Mouse (Mus musculus): ENCODE measurements around the gene Tirap. TPM values are rescaled to one million over a fixed set of nuclear protein-coding genes. Genes with fewer than 3 reads are reported as not detected.
"Not testable (repeated sequence)": the region's sequence is repeated elsewhere in the genome, so short reads cannot be mapped to it uniquely, and the experiment has no call there.

Tirap gene
- total RNA-seq, 2 experiments from 2014 or later, result 1.6 to 2.7 TPM

DNA sequence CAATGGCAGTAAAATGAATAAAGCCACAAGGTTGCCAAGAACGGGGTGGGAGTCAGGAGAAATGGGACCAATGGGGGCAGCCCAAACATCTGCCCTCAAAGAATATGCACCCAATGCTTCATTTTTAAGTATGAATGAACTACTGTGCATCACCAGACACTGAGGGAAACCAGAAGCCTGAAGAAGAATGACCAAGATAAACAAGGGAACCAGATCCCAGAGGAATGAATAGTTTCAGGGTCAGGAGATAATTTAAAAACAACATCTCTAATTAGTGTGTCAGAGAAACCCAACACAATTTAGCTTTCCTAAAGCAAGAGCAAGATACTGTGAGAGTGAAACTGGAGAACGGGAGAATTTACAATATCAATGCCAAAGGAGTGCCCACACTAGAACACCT, 39.4 kb downstream of the Tirap start:
- peak overlapping the region; percentile 11; the same call in 1 of the 2 replicates for H3K27ac ChIP-seq
- DNase-seq (ENCODE audit: low spot score in 2 of 2), result no peak
- no peak overlapping the region for H3K4me3 ChIP-seq
- TF ChIP-seq CTCF (conservative IDR thresholded peaks at IDR 0.05), result no peak

DNA sequence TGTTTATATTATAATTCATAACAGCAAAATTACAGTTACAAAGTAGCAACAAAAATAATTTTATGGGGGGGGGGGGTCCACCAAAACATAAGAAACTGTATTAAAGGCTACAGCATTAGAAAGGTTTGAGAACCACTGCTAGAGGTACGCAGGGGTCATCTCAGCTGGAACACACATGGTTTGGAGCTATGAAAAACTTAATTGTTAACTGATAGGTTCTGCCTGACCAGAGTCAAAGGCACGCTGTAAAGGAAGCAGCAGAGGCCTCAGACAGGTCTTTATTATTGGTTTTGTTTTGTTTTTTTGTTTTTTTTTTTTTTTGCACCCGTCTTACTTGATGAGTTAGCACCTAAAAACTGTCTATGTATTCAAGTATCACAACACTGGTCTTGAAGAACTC, 41.6 kb downstream of the Tirap start:
- DNase-seq (ENCODE audit: low spot score in 2 of 2), result no peak

DNA sequence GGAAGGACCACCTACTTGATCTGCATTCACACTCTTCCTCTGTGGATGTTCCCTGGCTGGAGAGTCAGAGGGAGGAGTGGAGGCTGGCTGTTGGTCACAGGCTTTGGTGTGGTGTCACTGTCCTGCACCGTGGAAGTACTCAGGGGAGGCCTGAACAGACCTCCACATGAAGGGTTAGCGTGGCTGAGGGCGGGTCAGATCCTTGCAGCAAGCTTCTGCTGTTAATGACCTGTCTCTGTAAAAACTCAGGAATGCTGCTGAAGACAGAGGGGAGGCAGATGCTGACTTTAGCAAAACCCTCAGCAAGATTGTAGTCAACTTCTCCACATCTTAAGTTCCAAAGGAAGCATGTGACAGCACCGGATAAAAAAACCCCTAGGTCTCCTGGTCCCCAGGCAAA, 43.2 kb downstream of the Tirap start:
- Histone ChIP-seq H3K4me3 (no peak overlapping the region), H3K27ac (peak overlapping the region; percentile 75)
- TF ChIP-seq CTCF (conservative IDR thresholded peaks at IDR 0.05), result no peak
- no peak for DNase-seq (ENCODE audit: low spot score in 2 of 2)

More for the DNA sequence above, 41.6 kb downstream of the Tirap start:
- no peak overlapping the region for H3K4me3 ChIP-seq
- no peak overlapping the region for H3K27ac ChIP-seq
- no peak for TF ChIP-seq CTCF (conservative IDR thresholded peaks at IDR 0.05)

DNA sequence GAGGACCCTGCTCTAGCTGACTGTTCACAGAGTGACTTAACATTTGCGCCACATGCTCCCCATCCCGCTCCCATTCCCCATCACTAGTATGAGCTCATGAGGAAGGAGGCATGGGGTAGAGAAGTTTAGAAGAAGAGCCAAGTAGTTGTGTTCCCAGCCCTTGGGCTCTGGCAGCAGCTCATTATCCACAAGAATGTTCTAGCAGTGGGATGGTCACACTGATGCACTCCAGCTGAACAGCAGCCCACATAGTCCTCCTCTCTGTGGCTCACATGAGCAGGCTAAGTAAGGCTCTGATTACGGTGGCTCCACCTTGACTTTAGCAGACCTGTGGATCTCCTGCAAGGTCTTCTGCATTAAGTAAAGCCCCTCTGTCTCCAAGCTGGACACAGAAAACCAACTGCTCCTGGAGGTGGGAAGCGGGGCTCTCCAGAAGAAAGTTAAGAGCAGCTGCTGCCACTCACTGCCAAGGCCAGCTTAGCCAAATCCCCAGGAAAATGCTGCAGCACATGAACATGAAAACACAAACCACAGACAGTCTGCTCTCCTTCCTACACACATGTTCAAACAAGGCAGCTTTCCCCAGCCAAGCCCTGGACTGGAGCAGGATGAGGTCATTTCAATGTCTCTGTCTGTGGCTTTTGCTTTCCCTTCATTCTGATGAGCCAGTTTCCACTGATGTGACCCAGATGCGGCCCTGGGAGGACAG, 43.9 kb downstream of the Tirap start:
- TF ChIP-seq CTCF (conservative IDR thresholded peaks at IDR 0.05), result no peak
- peak; percentile 29 to 33 for DNase-seq (ENCODE audit: low spot score in 2 of 2)
- Histone ChIP-seq H3K27ac (peak overlapping the region; percentile 75), H3K4me3 (no peak overlapping the region)

DNA sequence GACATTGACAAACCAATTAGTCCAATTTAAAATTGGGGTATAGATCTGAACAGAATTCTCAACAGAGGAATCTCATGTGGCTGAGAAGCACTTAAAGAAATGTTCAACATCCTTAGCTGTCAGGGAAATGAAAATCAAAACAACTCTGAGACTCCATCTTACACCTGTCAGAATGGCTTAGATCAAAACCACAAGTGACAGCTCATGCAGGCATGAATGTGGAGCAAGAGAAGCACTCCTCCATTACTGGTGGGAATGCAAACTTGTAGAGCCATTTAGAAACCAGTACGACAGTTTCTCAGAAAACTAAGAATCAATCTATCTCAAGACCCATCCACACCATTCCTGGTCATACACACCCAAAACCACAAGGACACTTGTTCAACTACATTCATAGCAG, 47.2 kb downstream of the Tirap start:
- no peak overlapping the region for H3K4me3 ChIP-seq
- TF ChIP-seq CTCF (conservative IDR thresholded peaks at IDR 0.05), result no peak
- H3K27ac ChIP-seq, result no peak overlapping the region
- DNase-seq (ENCODE audit: low spot score in 2 of 2), result no peak

DNA sequence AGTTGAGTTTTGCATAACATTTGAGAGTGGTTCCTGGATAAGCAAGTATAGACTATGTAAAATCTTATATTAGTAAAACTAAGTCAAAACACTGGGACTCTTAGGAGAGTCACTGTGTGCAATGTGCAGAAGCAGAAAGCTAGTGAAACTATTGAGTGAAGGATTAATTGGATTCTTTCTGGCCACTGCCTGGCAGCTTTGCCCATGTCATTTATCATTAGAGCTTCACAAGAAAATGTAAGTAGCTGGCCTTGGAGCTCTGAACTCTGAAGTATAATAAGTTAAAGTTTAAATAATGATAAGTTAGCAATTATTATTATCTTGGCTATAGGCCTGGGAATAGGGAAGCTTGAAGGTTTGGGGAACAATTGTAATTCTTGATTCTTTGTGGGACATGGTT, 51.3 kb downstream of the Tirap start:
- not testable (repeated sequence) for DNase-seq (ENCODE audit: low spot score in 2 of 2); H3K4me3 ChIP-seq; H3K27ac ChIP-seq

DNA sequence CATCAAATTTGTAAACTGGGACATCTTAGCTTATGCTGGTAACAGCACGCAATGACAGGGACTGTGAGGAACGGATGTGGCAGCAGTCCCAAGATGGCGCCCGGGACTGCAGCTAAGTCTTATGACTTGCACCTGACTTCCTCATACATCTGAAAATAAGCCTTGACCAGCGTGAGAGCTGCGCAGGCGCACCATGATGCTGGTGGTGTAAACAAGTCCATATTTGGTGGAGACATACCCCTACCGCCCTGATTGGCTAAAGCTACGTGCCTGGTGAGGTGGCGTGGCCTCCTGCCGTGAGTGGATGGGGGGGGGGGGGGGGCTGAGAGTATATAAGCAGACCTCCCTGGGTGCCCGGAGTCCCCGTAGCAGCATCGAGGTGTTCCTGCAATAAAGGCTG, 52.8 kb downstream of the Tirap start:
- H3K27ac ChIP-seq; DNase-seq (ENCODE audit: low spot score in 2 of 2); H3K4me3 ChIP-seq: not testable (repeated sequence)

DNA sequence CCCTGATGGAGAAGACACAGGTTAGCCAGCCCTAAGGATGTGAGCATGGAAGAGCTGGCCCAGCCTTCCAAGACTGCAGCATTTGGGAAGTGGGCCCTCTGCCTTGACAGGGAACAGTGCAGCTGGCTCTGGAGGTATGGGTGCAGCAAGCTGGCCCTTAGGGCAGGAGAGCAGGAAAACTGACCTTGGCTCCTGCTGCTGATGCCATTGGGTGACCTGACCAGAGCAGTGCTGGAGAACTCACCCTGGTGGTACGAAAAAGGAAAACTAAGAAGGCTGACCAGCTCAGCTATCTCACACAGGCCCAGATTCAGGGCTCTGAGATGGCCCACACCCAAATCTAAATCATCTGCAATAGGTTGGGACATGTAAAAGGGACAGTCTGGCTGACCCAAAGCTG, 54.3 kb downstream of the Tirap start:
- no peak for DNase-seq (ENCODE audit: low spot score in 2 of 2)
- no peak for TF ChIP-seq CTCF (conservative IDR thresholded peaks at IDR 0.05)
- Histone ChIP-seq H3K27ac (no peak overlapping the region), H3K4me3 (no peak overlapping the region)

DNA sequence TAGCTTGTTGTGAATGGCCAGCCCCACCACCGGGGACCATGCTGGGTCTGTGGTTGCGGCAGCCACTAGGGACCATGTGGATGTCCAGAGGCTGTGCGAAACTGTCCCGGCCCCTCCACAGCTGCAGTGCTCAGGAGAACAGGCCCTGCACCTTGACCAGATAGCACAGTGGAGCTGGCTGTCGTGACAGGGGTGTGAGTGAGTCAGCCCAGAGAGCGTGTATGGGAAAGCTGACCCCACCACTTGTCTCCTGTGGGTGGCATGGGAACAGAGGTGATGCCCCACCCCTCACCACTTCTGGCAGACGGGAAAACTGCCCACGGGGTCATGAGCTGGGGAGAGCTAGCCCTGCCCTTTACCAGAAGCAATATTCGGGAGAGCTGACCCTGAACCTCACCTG, 55.0 kb downstream of the Tirap start:
- no peak for DNase-seq (ENCODE audit: low spot score in 2 of 2)
- no peak overlapping the region for H3K4me3 ChIP-seq
- no peak overlapping the region; the same call in 1 of the 2 replicates for H3K27ac ChIP-seq
- TF ChIP-seq CTCF (conservative IDR thresholded peaks at IDR 0.05), result no peak

DNA sequence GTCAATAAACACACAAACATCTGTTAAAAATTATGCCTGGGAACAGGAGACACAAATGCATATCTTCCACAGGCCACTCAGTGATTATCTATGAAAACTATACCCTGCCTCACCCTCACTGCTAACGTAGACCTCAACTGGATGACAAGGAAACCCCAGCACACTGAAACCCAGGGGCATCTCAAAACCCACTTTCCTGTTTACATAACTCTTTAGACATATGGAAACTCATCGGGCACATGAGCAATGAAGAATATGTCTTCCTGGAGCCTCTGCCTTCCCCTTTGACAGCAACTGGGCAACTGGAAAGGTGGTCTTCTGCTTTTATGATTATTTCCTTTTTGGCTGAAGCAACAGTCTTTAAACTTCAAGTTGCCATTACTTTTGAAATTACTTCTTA, 57.9 kb downstream of the Tirap start:
- TF ChIP-seq CTCF (conservative IDR thresholded peaks at IDR 0.05), result no peak
- Histone ChIP-seq H3K27ac (no peak overlapping the region), H3K4me3 (no peak overlapping the region)
- no peak for DNase-seq (ENCODE audit: low spot score in 2 of 2)

DNA sequence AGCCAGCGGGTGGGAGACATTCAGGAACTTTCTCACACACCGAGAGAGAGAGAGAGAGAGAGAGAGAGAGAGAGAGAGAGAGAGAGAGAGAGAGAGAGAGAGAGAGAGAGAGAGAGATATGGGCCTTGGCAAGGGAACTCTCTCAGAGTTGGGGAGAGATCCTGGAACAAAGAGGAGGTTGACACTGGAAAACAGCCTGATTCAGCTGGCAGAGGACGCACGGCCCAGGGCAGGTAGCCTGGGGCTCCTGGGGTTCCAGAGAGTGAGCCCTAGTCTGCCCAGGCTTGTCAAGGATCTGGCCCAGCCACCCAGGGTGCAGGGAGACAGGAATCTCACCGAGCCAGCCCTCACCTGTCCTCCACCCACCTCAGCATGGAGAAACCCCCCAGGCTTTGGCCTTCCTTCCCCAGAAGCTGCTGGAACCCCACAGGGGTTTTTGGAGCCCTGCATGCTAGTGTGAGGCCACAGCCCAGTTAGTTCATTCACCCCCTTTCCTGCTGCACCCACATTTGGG, 60.8 kb downstream of the Tirap start:
- no peak overlapping the region for H3K4me3 ChIP-seq
- DNase-seq (ENCODE audit: low spot score in 2 of 2), result no peak
- no peak overlapping the region for H3K27ac ChIP-seq
- no peak for TF ChIP-seq CTCF (conservative IDR thresholded peaks at IDR 0.05)

DNA sequence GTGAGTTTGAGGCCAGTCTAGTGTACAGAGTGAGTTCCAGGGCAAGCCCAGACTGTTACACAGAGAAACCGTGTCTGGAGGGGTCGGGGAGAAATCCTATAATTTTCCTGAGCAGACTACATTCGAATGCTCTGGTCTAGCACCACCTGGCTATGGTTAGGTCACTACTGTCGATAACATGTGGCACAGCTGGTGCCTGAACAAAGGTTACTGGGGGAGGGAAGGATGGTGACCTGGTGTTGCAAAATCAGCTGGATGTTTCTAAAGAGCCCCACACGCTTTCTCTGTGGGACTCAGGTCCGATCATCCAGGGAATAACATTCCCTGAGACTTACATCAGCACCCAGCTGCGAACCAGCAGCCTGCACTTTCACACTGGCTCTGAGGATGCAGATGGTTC, 62.1 kb downstream of the Tirap start:
- DNase-seq (ENCODE audit: low spot score in 2 of 2), result no peak
- TF ChIP-seq CTCF (conservative IDR thresholded peaks at IDR 0.05), result no peak
- no peak overlapping the region for H3K27ac ChIP-seq
- H3K4me3 ChIP-seq, result no peak overlapping the region

DNA sequence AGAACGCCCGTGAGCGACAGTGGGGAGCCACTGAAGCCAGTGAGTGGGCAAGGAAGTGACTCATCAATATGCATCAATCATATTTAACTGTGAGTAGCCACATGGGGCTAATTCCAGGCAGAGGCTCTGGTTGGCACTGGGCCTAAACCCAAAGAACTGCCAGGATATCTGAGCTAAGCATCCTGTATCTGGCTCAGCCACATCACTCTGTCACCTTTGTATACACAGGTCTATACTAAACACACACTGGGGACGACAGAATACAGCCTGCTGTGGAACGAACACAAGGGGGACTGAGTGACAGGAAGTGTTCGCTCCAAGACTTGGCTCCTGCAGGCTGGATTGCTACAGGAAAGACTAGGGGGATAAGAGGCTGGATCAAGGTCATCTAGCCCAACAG, 64.5 kb downstream of the Tirap start:
- DNase-seq (ENCODE audit: low spot score in 2 of 2), result no peak
- no peak overlapping the region for H3K27ac ChIP-seq
- TF ChIP-seq CTCF (conservative IDR thresholded peaks at IDR 0.05), result no peak
- no peak overlapping the region for H3K4me3 ChIP-seq

Other genes starting within 250 kb of the Tirap start
- gene St3gal4, start 81.0 kb downstream of the Tirap start, total RNA-seq (2021), result 10 to 100 TPM; 25.8 to 29.0 TPM
- 10 to 100 TPM; 20.5 to 21.7 TPM for gene Dcps, start 24.2 kb downstream of the Tirap start, total RNA-seq (2021)
- gene Srpr, start 116 bp downstream of the Tirap start, total RNA-seq (2021), result 10 to 100 TPM; 65.4 to 65.6 TPM
- 10 to 100 TPM; 35.4 to 37.3 TPM for gene Foxred1, start 10.8 kb upstream of the Tirap start, total RNA-seq (2021)
- gene Fam118b, start 67.5 kb upstream of the Tirap start, total RNA-seq (2021), result 10 to 100 TPM; 27.2 to 35.4 TPM
- gene Rpusd4, start 67.6 kb upstream of the Tirap start, total RNA-seq (2021), result 10 to 100 TPM; 10.9 to 11.0 TPM
- 10 to 100 TPM; 11.3 to 14.2 TPM for gene Cdon, start 220.8 kb upstream of the Tirap start, total RNA-seq (2021)

Measured in layer of hippocampus, adult 2 months (tissue).